Mouse (Mus musculus): ENCODE data around the gene Kcnh4. TPM values are rescaled to one million over a fixed set of nuclear protein-coding genes. Genes with fewer than 3 reads are reported as not detected.

Gene Kcnh4
- polyA plus RNA-seq, 1 experiment from 2014 or later: 0.15 TPM

GRCm38 (mm10) chr11:100738749-100739148 is 21.0 kb downstream of the Kcnh4 start:
- H3K4me3 ChIP-seq (ENCODE audit: low read length): peak overlapping the region; percentile 75
- WGBS: 20% methylated on average over 5 of the region's 5 CpGs
- no peak for ATAC-seq
- H3K9ac ChIP-seq (ENCODE audit: low read depth, low read length): no peak overlapping the region
- no peaks in the 10 kb centered on the region for H3K36me3 ChIP-seq (ENCODE audit: control insufficient read depth, insufficient read depth, low read length)
- peak overlapping the region; percentile 81 for H3K4me2 ChIP-seq (ENCODE audit: low read depth, low read length)
- peaks cover 19% of the 10 kb centered on the region for H3K4me1 ChIP-seq (ENCODE audit: control insufficient read depth, insufficient read depth, low read length)
- H3K27me3 ChIP-seq (replicated peaks; ENCODE audit: control insufficient read depth, insufficient read depth, low read length): no peaks in the 10 kb centered on the region
- no peaks in the 10 kb centered on the region for H3K9me3 ChIP-seq (ENCODE audit: control insufficient read depth, low read length)
- no peak overlapping the region for H3K27ac ChIP-seq (ENCODE audit: low read length)

DNA sequence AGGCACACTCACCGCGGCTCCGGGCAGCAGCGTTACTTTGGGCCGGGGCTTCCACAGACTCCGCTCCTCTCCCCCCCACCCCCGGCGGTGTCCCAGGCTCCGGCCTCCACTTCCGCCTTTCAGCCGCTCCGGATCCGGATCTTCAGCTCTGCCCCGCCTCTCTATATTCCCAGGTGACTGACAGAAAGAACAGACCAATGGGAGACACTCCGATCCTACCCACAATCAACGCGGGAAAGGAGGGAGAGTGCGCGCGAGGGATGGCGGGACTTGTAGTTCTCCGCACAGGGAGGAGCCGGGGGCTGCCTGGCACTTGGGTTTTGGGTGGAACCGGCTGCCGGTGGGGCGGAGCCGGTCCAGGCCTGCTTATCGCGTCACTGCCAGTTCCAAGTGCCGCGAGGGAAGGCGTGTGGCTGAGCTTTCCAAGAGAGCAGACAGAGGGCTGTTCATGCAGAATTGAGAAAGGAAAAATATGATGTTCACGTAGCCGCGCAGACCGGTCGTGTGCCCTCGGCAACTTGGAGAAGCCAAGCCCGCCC is 21.6 kb downstream of the Kcnh4 start, which contains the start of gene Rab5c:
TSS of gene Rab5c (minus strand) at position 150 of the 539 bp plus-strand sequence.
- Histone ChIP-seq H3K4me3 (ENCODE audit: low read length) (peak within 1 kb of the TSS; percentile 75), H3K27me3 (replicated peaks; ENCODE audit: control insufficient read depth, insufficient read depth, low read length) (no peaks in the 10 kb centered on the region), H3K9me3 (ENCODE audit: control insufficient read depth, low read length) (no peaks in the 10 kb centered on the region), H3K27ac (ENCODE audit: low read length) (peak within 1 kb of the TSS; percentile 66), H3K4me2 (ENCODE audit: low read depth, low read length) (peak within 1 kb of the TSS; percentile 81), H3K9ac (ENCODE audit: low read depth, low read length) (peak within 1 kb of the TSS; percentile 92), H3K36me3 (ENCODE audit: control insufficient read depth, insufficient read depth, low read length) (no peaks in the 10 kb centered on the region), H3K4me1 (ENCODE audit: control insufficient read depth, insufficient read depth, low read length) (peaks cover 19% of the 10 kb centered on the region)
- under 1% methylated on average over 39 of the region's 39 CpGs for WGBS
- ATAC-seq: peak; percentile 100

DNA sequence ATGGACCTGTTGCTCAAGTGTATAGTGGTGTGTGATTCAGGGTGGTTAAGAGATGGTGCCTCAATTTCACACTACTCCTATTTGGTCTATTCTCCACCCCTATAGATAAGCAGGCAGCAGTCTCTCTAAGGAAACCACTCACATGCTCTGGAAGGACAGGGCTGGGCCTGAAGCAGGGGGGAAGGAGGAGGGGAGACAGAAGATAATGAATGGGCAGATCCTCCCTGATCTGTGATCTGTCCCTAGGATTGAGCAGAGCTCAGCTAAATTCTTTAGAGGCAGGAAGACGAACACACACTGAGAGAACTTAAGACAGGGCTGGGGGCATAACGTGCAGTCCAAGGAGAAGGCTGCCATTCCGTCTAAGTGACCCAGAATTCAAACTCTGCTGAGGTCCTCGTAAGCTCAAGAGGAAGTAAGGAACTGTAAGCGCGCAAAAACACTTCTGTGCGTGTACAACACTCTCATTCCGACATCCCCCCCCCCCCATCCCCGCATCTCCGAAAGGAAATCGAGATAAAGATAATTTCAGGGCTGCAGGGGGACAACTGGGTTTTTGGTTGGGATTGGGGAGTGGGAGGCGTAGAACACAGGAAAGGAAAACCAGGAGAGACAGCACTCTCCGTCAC is 22.5 kb downstream of the Kcnh4 start:
- peak; percentile 10; the same call in 1 of the 2 replicates for ATAC-seq
- Histone ChIP-seq H3K27me3 (replicated peaks; ENCODE audit: control insufficient read depth, insufficient read depth, low read length) (no peaks in the 10 kb centered on the region), H3K27ac (ENCODE audit: low read length) (peak overlapping the region; percentile 66), H3K4me2 (ENCODE audit: low read depth, low read length) (peak overlapping the region; percentile 64), H3K9me3 (ENCODE audit: control insufficient read depth, low read length) (no peaks in the 10 kb centered on the region), H3K36me3 (ENCODE audit: control insufficient read depth, insufficient read depth, low read length) (no peaks in the 10 kb centered on the region), H3K4me3 (ENCODE audit: low read length) (peak overlapping the region; percentile 75), H3K9ac (ENCODE audit: low read depth, low read length) (peak overlapping the region; percentile 92), H3K4me1 (ENCODE audit: control insufficient read depth, insufficient read depth, low read length) (peaks cover 19% of the 10 kb centered on the region)
- under 1% methylated on average over 13 of the region's 13 CpGs for WGBS

GRCm38 (mm10) chr11:100736746-100737080 is 23.0 kb downstream of the Kcnh4 start:
- H3K4me1 ChIP-seq (ENCODE audit: control insufficient read depth, insufficient read depth, low read length): peaks cover 19% of the 10 kb centered on the region
- H3K9ac ChIP-seq (ENCODE audit: low read depth, low read length): no peak overlapping the region
- H3K27ac ChIP-seq (ENCODE audit: low read length): peak overlapping the region; percentile 66
- no peaks in the 10 kb centered on the region for H3K27me3 ChIP-seq (replicated peaks; ENCODE audit: control insufficient read depth, insufficient read depth, low read length)
- no peaks in the 10 kb centered on the region for H3K36me3 ChIP-seq (ENCODE audit: control insufficient read depth, insufficient read depth, low read length)
- WGBS: 57% methylated on average over 4 of the region's 4 CpGs
- ATAC-seq: no peak
- peak overlapping the region; percentile 75 for H3K4me3 ChIP-seq (ENCODE audit: low read length)
- H3K9me3 ChIP-seq (ENCODE audit: control insufficient read depth, low read length): no peaks in the 10 kb centered on the region
- peak overlapping the region; percentile 64 for H3K4me2 ChIP-seq (ENCODE audit: low read depth, low read length)

DNA sequence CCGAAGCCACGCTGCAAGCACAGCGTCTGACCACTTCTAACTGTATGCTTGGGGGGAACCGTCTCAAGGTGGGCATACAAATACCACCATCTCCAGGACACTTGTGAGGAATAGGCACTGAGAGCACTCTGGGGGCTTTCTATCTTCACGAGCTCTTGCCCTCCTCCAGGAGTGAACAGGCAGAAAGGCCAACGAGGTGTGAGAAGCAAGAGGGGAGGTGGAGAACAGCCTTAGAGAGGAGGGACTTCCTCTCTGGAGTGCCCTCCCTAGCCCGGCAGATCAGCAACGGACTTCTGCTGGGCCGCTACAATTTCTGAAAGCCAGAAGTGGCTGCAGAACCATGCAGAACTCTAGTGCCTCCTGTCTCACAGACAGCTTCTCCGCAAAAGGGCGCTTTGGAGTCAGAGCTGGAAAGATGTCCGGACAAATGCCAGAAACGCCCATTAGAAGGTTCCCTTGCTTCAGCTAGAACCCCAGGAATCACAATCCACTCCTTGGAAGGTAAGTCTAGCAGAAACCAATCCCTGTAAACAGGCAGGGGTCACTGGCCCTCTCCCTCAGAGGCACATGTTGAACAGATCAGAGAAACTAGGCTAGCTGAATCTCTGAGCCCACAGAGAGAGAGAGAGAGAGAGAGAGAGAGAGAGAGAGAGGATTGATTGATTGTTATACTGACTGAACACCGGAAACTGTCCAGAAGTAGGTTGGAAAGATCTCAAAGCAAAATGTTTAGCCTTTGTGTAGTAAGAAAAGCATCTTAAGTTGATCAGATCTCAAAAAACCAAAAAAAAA is 23.6 kb downstream of the Kcnh4 start:
- H3K9me3 ChIP-seq (ENCODE audit: control insufficient read depth, low read length): no peaks in the 10 kb centered on the region
- no peaks in the 10 kb centered on the region for H3K36me3 ChIP-seq (ENCODE audit: control insufficient read depth, insufficient read depth, low read length)
- H3K27ac ChIP-seq (ENCODE audit: low read length): no peak overlapping the region
- no peaks in the 10 kb centered on the region for H3K27me3 ChIP-seq (replicated peaks; ENCODE audit: control insufficient read depth, insufficient read depth, low read length)
- peak overlapping the region; percentile 75 for H3K4me3 ChIP-seq (ENCODE audit: low read length)
- peak overlapping the region; percentile 43 for H3K9ac ChIP-seq (ENCODE audit: low read depth, low read length)
- WGBS: 69% methylated on average over 14 of the region's 14 CpGs
- H3K4me1 ChIP-seq (ENCODE audit: control insufficient read depth, insufficient read depth, low read length): peaks cover 19% of the 10 kb centered on the region
- H3K4me2 ChIP-seq (ENCODE audit: low read depth, low read length): peak overlapping the region; percentile 64
- no peak for ATAC-seq

DNA sequence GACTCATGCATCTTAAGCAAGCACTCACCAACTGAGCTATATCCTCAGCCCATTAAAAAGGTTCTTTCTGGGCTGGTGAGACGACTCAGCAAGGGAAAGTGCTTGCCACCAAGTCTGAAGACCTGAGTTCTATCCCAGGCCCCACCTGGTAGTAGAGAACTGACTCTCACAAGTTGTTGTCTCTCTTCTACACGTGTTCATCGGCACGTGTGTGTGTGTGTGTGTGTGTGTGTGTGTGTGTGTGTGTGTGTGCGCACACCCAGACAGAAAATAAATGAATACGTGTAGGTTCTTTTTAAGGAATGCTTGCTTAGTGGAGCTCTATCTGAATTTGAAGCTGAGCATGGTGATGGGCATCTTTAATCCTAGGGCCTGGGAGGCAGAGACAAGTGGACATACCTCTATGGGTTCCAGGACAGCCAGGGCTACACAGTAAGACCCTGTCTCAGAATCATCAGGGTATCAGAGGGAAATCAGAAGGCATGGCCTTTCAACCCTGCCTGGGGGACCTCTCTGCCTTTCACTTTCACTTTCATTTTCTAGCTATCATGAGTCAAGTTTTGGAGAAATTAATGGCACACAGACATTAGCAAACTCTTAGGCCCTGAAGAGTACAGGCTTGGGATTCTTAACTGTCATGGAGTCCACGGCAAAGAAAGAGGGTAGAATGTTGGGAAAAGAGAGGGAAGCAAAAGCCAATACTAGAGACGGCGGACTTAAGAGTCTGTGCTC is 24.4 kb downstream of the Kcnh4 start:
- peaks cover 19% of the 10 kb centered on the region for H3K4me1 ChIP-seq (ENCODE audit: control insufficient read depth, insufficient read depth, low read length)
- peak overlapping the region; percentile 64 for H3K4me2 ChIP-seq (ENCODE audit: low read depth, low read length)
- no peaks in the 10 kb centered on the region for H3K36me3 ChIP-seq (ENCODE audit: control insufficient read depth, insufficient read depth, low read length)
- H3K9me3 ChIP-seq (ENCODE audit: control insufficient read depth, low read length): no peaks in the 10 kb centered on the region
- 85% methylated on average over 9 of the region's 9 CpGs for WGBS
- H3K27me3 ChIP-seq (replicated peaks; ENCODE audit: control insufficient read depth, insufficient read depth, low read length): no peaks in the 10 kb centered on the region
- H3K27ac ChIP-seq (ENCODE audit: low read length): no peak overlapping the region
- H3K4me3 ChIP-seq (ENCODE audit: low read length): peak overlapping the region; percentile 14
- H3K9ac ChIP-seq (ENCODE audit: low read depth, low read length): no peak overlapping the region
- ATAC-seq: no peak

GRCm38 (mm10) chr11:100730477-100731205 is 29.1 kb downstream of the Kcnh4 start:
- no peaks in the 10 kb centered on the region for H3K9me3 ChIP-seq (ENCODE audit: control insufficient read depth, low read length)
- H3K4me3 ChIP-seq (ENCODE audit: low read length): no peak overlapping the region
- no peaks in the 10 kb centered on the region for H3K36me3 ChIP-seq (ENCODE audit: control insufficient read depth, insufficient read depth, low read length)
- H3K27ac ChIP-seq (ENCODE audit: low read length): no peak overlapping the region
- 84% methylated on average over 6 of the region's 6 CpGs for WGBS
- H3K4me2 ChIP-seq (ENCODE audit: low read depth, low read length): no peak overlapping the region
- H3K27me3 ChIP-seq (replicated peaks; ENCODE audit: control insufficient read depth, insufficient read depth, low read length): no peaks in the 10 kb centered on the region
- ATAC-seq: no peak
- peaks cover 5% of the 10 kb centered on the region for H3K4me1 ChIP-seq (ENCODE audit: control insufficient read depth, insufficient read depth, low read length)
- no peak overlapping the region for H3K9ac ChIP-seq (ENCODE audit: low read depth, low read length)

GRCm38 (mm10) chr11:100729976-100730375 is 29.8 kb downstream of the Kcnh4 start:
- Histone ChIP-seq H3K27me3 (replicated peaks; ENCODE audit: control insufficient read depth, insufficient read depth, low read length) (no peaks in the 10 kb centered on the region), H3K4me2 (ENCODE audit: low read depth, low read length) (no peak overlapping the region)
- ATAC-seq: no peak

More at GRCm38 (mm10) chr11:100729976-100730375, 29.8 kb downstream of the Kcnh4 start:
- Histone ChIP-seq H3K9me3 (ENCODE audit: control insufficient read depth, low read length) (no peaks in the 10 kb centered on the region), H3K4me3 (ENCODE audit: low read length) (no peak overlapping the region), H3K36me3 (ENCODE audit: control insufficient read depth, insufficient read depth, low read length) (no peaks in the 10 kb centered on the region), H3K9ac (ENCODE audit: low read depth, low read length) (no peak overlapping the region), H3K4me1 (ENCODE audit: control insufficient read depth, insufficient read depth, low read length) (peaks cover 8% of the 10 kb centered on the region), H3K27ac (ENCODE audit: low read length) (no peak overlapping the region)
- WGBS: 79% methylated on average over 4 of the region's 4 CpGs

All from intestine, embryonic 16.5 days (tissue).